Mouse (Mus musculus) ES-Bruce4 (cell line): ENCODE results near the gene Map3k5. TPM values are rescaled to one million over a fixed set of nuclear protein-coding genes. Genes with fewer than 3 reads are reported as not detected.

Experiments used
- H3K27ac ChIP-seq: 2 replicates; pipeline ENCODE4 v1.5.1; 2012; ENCODE audit warnings: low read length, inconsistent platforms; ENCODE audit not compliant: insufficient read depth
- H3K27me3 ChIP-seq: 2 replicates; pipeline ENCODE4 v1.6.1; 2012; ENCODE audit warnings: mild to moderate bottlenecking, low read length, inconsistent platforms; ENCODE audit not compliant: control insufficient read depth, poor library complexity, insufficient read depth, severe bottlenecking
- H3K36me3 ChIP-seq: 2 replicates; pipeline ENCODE4 v1.6.1; 2012; ENCODE audit warnings: inconsistent platforms, mild to moderate bottlenecking, low read length, moderate library complexity; ENCODE audit not compliant: control insufficient read depth, poor library complexity, insufficient read depth, severe bottlenecking
- H3K4me1 ChIP-seq: one replicate; pipeline ENCODE4 v1.8.1; 2011; ENCODE audit warnings: low read length; ENCODE audit not compliant: control insufficient read depth, insufficient read depth
- H3K4me3 ChIP-seq: 2 replicates; pipeline ENCODE4 v1.5.1; 2011; ENCODE audit warnings: low read depth, mild to moderate bottlenecking, low read length
- H3K9ac ChIP-seq: 2 replicates; pipeline ENCODE4 v1.6.1; 2012; ENCODE audit warnings: low read depth, mild to moderate bottlenecking, inconsistent platforms; ENCODE audit not compliant: poor library complexity, severe bottlenecking
- H3K9me3 ChIP-seq: replicated peaks from 2 replicates; pipeline ENCODE4 v1.6.1; 2012; ENCODE audit warnings: mild to moderate bottlenecking, low read length, inconsistent platforms; ENCODE audit not compliant: control insufficient read depth, poor library complexity, insufficient read depth, severe bottlenecking
- CTCF ChIP-seq: IDR thresholded peaks from one replicate; pipeline ENCODE4 v1.8.1; 2011; ENCODE audit warnings: low read depth, low read length
- EP300 ChIP-seq: IDR thresholded peaks from 2 replicates; pipeline ENCODE4 v1.6.1; 2011; ENCODE audit warnings: low read depth, low read length; ENCODE audit not compliant: insufficient read depth
- POLR2A ChIP-seq: IDR thresholded peaks from one replicate; pipeline ENCODE4 v1.8.1; 2011; ENCODE audit warnings: low read length; ENCODE audit not compliant: insufficient read depth
- polyA plus RNA-seq: library from polyadenylated mRNA; stranded (reverse); fragments of >200 nt; gene quantifications from 2 replicates; pipeline ENCODE4 v1.2.4, GENCODE M21; 2011; ENCODE audit warnings: low read depth; ENCODE audit not compliant: missing spikeins, insufficient read depth, insufficient read length

The Map3k5 gene
- polyA plus RNA-seq, 1 experiment: 9.7 TPM

- no peaks in the 10 kb centered on the region for H3K36me3 ChIP-seq
- peak overlapping the region; percentile 91 for H3K9ac ChIP-seq
- peak overlapping the region; percentile 92 for H3K4me3 ChIP-seq
- peak overlapping the region; percentile 59 for H3K27ac ChIP-seq
- H3K9me3 ChIP-seq: no peaks in the 10 kb centered on the region
- no peak for TF ChIP-seq CTCF
- no peak for TF ChIP-seq POLR2A
- H3K4me1 ChIP-seq: peaks cover 1% of the 10 kb centered on the region
- no peaks in the 10 kb centered on the region for H3K27me3 ChIP-seq
Observed at GRCm38 (mm10) chr10:20149121-20149834, 215.0 kb downstream of the Map3k5 start.

- Histone ChIP-seq H3K4me1 (peaks cover 5% of the 10 kb centered on the region), H3K27ac (peak overlapping the region; percentile 59), H3K4me3 (peak overlapping the region; percentile 92), H3K27me3 (no peaks in the 10 kb centered on the region), H3K9me3 (no peaks in the 10 kb centered on the region), H3K9ac (peak overlapping the region; percentile 91), H3K36me3 (no peaks in the 10 kb centered on the region)
- TF ChIP-seq POLR2A: no peak
- TF ChIP-seq CTCF: no peak
- TF ChIP-seq EP300: no peak
Observed at GRCm38 (mm10) chr10:20149835-20150355, 215.6 kb downstream of the Map3k5 start.

DNA sequence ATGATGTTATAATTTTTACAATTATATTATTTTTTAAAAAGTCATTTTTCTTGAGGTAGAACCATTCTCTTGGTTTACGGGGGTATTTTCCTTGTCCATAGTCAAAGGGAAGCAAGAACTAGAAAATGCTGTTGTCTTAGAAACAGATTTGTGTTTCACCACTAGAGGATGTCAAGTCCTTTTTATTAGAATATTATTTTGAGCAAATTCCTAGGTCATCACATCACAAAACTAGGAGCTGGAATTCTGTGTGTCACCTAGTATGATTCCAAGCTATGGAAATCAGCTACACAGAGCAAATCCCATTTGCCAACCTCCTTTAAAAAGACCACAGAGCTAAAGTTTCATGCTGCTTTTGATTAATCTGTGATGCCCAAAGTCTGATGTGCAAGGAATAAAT lies 217.9 kb downstream of the Map3k5 start:
- H3K9ac ChIP-seq: no peak overlapping the region
- H3K27me3 ChIP-seq: no peaks in the 10 kb centered on the region
- H3K9me3 ChIP-seq: no peaks in the 10 kb centered on the region
- H3K36me3 ChIP-seq: no peaks in the 10 kb centered on the region
- TF ChIP-seq CTCF (no peak), EP300 (no peak), POLR2A (no peak)
- H3K4me3 ChIP-seq: no peak overlapping the region
- peaks cover 11% of the 10 kb centered on the region for H3K4me1 ChIP-seq
- no peak overlapping the region for H3K27ac ChIP-seq

DNA sequence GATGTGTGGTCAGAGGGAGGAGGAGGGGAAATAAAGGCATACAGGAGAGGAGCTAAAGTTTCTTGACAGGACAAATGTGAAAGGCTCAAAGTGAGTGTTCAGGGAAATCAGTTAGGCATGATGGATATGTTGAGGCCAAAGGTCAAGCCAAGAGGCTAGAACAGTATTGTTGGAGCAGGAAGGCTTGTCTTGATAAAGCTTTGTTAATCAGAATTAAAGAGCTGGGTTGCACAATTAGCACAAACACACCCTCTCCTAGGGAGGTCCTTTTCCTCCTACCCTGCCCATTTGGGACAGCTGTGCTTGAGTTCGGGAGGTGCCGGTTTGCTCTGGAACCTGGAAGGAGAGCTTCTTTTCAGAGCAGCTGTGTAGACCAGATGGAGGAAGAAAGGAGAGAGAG lies 219.2 kb downstream of the Map3k5 start:
- peak overlapping the region; percentile 19 for H3K4me3 ChIP-seq
- no peaks in the 10 kb centered on the region for H3K27me3 ChIP-seq
- H3K9ac ChIP-seq: no peak overlapping the region
- H3K36me3 ChIP-seq: no peaks in the 10 kb centered on the region
- H3K9me3 ChIP-seq: no peaks in the 10 kb centered on the region
- TF ChIP-seq CTCF: no peak
- TF ChIP-seq EP300: peak; percentile 98
- peaks cover 13% of the 10 kb centered on the region for H3K4me1 ChIP-seq
- peak overlapping the region; percentile 95 for H3K27ac ChIP-seq

DNA sequence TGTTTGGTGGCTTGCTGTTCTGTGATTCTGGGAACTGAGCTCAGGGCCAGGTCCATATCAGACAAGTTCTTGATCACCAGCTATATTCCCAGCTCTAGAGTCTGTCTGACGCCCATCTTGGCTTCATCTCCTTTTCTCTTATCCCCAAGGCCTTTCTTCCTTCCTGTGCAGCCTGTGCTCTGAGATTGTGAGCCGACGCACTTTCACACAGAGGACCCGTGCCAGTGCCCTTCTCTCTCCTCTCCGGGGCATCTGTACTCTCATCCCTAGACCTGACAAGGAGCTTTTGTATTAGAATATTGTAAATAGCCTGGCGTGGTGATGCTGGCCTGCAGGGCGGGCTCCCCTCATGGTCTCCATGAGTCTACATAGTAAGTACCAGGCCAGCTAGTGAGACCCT lies 221.1 kb downstream of the Map3k5 start:
- peak overlapping the region; percentile 43; the same call in 1 of the 2 replicates for H3K9ac ChIP-seq
- H3K4me3 ChIP-seq: peak overlapping the region; percentile 20; the same call in 1 of the 2 replicates
- TF ChIP-seq CTCF (no peak), POLR2A (no peak), EP300 (no peak)
- peak overlapping the region; percentile 30 for H3K27ac ChIP-seq
- no peaks in the 10 kb centered on the region for H3K9me3 ChIP-seq
- 0 out of 2 replicates have a peak, but pooled peaks cover 3% of the 10 kb centered on the region for H3K36me3 ChIP-seq
- no peaks in the 10 kb centered on the region for H3K27me3 ChIP-seq
- peaks cover 16% of the 10 kb centered on the region for H3K4me1 ChIP-seq

GRCm38 (mm10) chr10:20157021-20157726 lies 222.9 kb downstream of the Map3k5 start:
- H3K4me1 ChIP-seq: peaks cover 15% of the 10 kb centered on the region
- peak overlapping the region; percentile 4; the same call in 1 of the 2 replicates for H3K9ac ChIP-seq
- H3K27ac ChIP-seq: peak overlapping the region; percentile 74
- no peaks in the 10 kb centered on the region for H3K9me3 ChIP-seq
- TF ChIP-seq CTCF: no peak
- peak; percentile 85; the same call in 1 of the 2 replicates for TF ChIP-seq EP300
- H3K27me3 ChIP-seq: no peaks in the 10 kb centered on the region
- no peak overlapping the region for H3K4me3 ChIP-seq
- H3K36me3 ChIP-seq: 0 out of 2 replicates have a peak, but pooled peaks cover 3% of the 10 kb centered on the region
